Mouse (Mus musculus) midbrain, embryonic 11.5 days (tissue): ENCODE results near the gene Surf6. TPM values are rescaled to one million over a fixed set of nuclear protein-coding genes. Genes with fewer than 3 reads are reported as not detected.

Experiments used
- ATAC-seq: fragments of 200-750 bp; cut with Nextera tagmentation; 2 replicates; pipeline ENCODE4 v1.8.0; 2017; ENCODE audit warnings: moderate TSS enrichment, moderate library complexity; ENCODE audit not compliant: low FRiP score
- DNase-seq: peaks from one replicate; pipeline ENCODE4 v3.0.0; 2015; ENCODE audit warnings: low spot score; ENCODE audit errors: missing footprints
- H3K27ac ChIP-seq: fragments of 300-500 bp; sonication (generic); 2 replicates; pipeline ENCODE4 v1.5.1; 2014; ENCODE audit warnings: low read depth, low read length
- H3K27me3 ChIP-seq: fragments of 300-500 bp; sonication (generic); 2 replicates; pipeline ENCODE4 v1.6.1; 2014; ENCODE audit warnings: mild to moderate bottlenecking, low read length, moderate library complexity, mixed read lengths; ENCODE audit not compliant: control insufficient read depth, insufficient read depth
- H3K36me3 ChIP-seq: fragments of 300-500 bp; sonication (generic); 2 replicates; pipeline ENCODE4 v1.6.1; 2014; ENCODE audit warnings: mild to moderate bottlenecking, low read length, moderate library complexity, mixed read lengths; ENCODE audit not compliant: control insufficient read depth, insufficient read depth
- H3K4me1 ChIP-seq: fragments of 300-500 bp; sonication (generic); 2 replicates; pipeline ENCODE4 v1.6.1; 2014; ENCODE audit warnings: low read length; ENCODE audit not compliant: control insufficient read depth, insufficient read depth
- H3K4me2 ChIP-seq: fragments of 300-500 bp; sonication (generic); 2 replicates; pipeline ENCODE4 v1.6.1; 2014; ENCODE audit warnings: mild to moderate bottlenecking, moderate library complexity
- H3K4me3 ChIP-seq: fragments of 300-500 bp; sonication (generic); 2 replicates; pipeline ENCODE4 v1.5.1; 2014; ENCODE audit warnings: low read depth, low read length
- H3K9ac ChIP-seq: fragments of 300-500 bp; sonication (generic); 2 replicates; pipeline ENCODE4 v1.6.1; 2014; ENCODE audit warnings: low read length
- H3K9me3 ChIP-seq: fragments of 300-500 bp; sonication (generic); 2 replicates; pipeline ENCODE4 v1.6.1; 2016; ENCODE audit warnings: low read length; ENCODE audit not compliant: control insufficient read depth
- WGBS: fragments of 180-500 bp; shearing (Covaris S2); extraction: QIAGEN DNeasy Blood & Tissue Kit; methylation state at CpG from one replicate; pipeline ENCODE4 v1.1.7; 2014; 5-methylcytosine and 5-hydroxymethylcytosine counted together
- polyA plus RNA-seq: library from polyadenylated mRNA; unstranded; fragments of >200 nt; fragmentation: Nextera tagmentation; extraction: Ambion mirVana; gene quantifications from 2 replicates; pipeline ENCODE4 v1.2.1, GENCODE M21; 2014

The Surf6 gene
- polyA plus RNA-seq, 1 experiment from 2014 or later: 15.2 TPM

DNA sequence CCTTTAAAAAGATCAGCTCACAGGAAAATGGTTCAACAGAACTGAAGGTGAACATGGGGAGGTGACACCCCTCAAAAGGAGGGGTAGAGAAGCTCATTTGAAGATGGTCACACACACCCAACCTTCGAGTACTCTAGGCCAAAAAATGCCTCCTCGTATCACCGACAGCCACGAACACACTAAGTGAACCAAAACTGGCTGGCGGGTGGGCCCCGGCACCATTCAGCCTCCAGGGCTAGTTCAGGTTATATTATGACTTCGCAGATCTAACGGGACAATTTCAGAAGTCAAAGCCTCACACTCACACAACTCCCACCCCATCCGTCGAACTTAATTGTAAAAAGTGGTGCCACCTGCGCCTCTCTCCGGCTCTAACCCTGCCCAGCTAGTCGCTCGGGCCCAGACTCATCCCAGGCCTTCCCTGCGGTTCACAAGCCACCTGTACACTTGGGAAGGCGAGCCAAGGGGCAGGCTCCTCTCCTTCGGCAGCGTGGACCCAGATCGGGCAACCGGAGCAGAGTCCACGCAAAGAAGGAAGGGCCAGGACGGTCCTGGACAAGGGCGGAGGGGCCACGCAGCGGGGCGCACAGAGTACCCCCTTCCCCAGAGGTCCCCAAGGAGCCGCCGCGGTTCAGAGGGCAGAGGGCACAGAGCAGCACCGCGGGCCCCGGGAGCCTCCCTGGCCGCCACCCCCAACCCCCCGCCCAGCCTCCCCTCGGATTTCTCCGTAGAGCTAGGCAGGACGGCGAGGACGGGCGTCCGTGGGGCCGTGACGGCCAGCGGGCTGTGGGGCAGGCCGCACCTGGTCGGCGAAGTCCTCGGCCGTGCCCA is 30.0 kb upstream of the Surf6 start:
- no peaks in the 10 kb centered on the region for H3K9me3 ChIP-seq
- H3K27ac ChIP-seq: peak overlapping the region; percentile 68
- WGBS: 3% methylated on average over 38 of the region's 49 CpGs
- ATAC-seq (no peak), DNase-seq (peak; percentile 86)
- no peaks in the 10 kb centered on the region for H3K36me3 ChIP-seq
- no peaks in the 10 kb centered on the region for H3K27me3 ChIP-seq
- H3K4me2 ChIP-seq: peak overlapping the region; percentile 86
- peaks cover 8% of the 10 kb centered on the region for H3K4me1 ChIP-seq
- H3K4me3 ChIP-seq: peak overlapping the region; percentile 97
- peak overlapping the region; percentile 97 for H3K9ac ChIP-seq

DNA sequence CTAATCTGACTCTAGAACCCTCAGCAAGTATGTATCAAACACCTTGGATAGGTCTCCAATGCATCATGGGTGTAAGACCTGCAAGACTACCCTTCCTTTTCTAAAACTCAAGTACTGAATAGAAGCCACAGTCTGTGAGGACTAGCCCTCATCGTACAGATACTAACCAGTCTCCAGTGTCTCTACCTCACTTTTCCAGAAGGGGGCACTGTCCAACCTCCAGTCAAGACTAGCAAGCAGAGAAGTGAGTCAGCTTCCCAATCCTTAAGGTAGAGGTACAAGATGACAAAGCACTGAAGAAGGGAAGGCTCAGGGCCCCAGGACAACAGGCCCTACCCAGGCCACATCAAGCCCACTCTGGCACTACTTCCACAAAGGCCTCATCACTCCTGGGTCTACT is 27.7 kb upstream of the Surf6 start:
- no peak overlapping the region for H3K4me3 ChIP-seq
- peaks cover 8% of the 10 kb centered on the region for H3K4me1 ChIP-seq
- 56% methylated on average over 1 of the region's 1 CpGs for WGBS
- DNase-seq (peak; percentile 93), ATAC-seq (no peak)
- H3K27me3 ChIP-seq: no peaks in the 10 kb centered on the region
- H3K27ac ChIP-seq: no peak overlapping the region
- no peak overlapping the region for H3K9ac ChIP-seq
- H3K9me3 ChIP-seq: no peaks in the 10 kb centered on the region
- H3K4me2 ChIP-seq: no peak overlapping the region
- peaks cover 7% of the 10 kb centered on the region for H3K36me3 ChIP-seq

DNA sequence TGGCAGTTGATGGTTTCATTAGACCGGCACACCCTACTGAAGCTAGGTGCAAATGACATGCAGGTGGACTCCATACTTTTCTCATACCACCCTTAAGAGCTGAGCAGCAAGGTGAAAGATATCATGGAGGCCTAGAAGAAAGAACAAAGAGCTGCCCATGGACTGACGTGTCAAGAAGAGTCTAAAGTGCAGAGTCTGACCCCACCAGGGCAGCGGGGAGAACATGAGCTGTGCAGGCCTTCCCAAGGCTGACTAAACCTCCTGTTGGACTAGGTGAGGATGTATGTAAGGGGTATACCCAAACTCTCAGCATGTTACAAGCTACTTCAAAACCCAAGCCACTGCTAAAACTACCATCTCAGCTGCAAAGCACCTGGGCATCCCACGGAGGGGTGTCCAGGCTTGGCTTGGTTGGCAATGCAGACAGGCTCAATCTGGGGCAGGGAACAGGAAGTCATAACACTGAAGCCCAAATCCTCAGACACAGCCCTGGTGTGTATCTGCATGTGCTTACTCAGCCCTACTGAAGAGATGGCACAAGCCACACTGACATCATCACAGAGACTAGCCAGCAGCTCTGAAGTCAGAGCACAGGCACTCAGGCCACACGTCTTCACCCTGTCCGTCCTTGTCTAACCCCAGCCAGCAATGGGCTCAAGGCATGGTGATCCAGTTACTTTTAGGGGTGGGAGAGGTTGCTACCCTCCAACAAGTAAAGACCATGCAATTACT is 25.2 kb upstream of the Surf6 start:
- no peak overlapping the region for H3K4me3 ChIP-seq
- WGBS: 93% methylated on average over 6 of the region's 6 CpGs
- no peak overlapping the region for H3K27ac ChIP-seq
- H3K27me3 ChIP-seq: no peaks in the 10 kb centered on the region
- H3K9ac ChIP-seq: no peak overlapping the region; the same call in 1 of the 2 replicates
- peaks cover 28% of the 10 kb centered on the region for H3K36me3 ChIP-seq
- no peaks in the 10 kb centered on the region for H3K9me3 ChIP-seq
- peaks cover 8% of the 10 kb centered on the region for H3K4me1 ChIP-seq
- ATAC-seq (no peak), DNase-seq (no peak)
- H3K4me2 ChIP-seq: no peak overlapping the region

DNA sequence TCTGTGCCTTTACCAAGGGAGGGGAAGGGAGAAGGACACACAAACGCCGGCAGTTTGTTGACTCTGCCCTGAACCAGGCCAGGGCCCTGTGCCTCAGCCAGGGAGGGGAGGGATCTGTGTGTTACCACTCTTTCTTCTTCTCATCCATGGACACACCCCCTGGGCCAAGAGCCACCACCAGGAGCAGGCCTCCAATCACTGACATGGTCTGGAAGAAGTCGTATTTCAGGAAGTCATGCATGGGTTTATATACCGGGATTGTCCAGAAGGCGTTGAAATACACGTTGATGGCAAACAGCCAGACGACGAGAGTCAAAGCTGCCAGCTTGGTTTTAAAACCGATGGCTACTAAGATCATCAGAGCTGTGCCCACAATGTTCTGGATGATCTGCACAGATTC is 19.1 kb upstream of the Surf6 start:
- whole genome bisulfite sequencing: 91% methylated on average over 9 of the region's 9 CpGs
- Histone ChIP-seq H3K4me1 (peaks cover 8% of the 10 kb centered on the region), H3K9me3 (no peaks in the 10 kb centered on the region), H3K27me3 (no peaks in the 10 kb centered on the region), H3K4me2 (no peak overlapping the region), H3K36me3 (peaks cover 49% of the 10 kb centered on the region), H3K27ac (no peak overlapping the region), H3K4me3 (no peak overlapping the region), H3K9ac (no peak overlapping the region)
- no peak for DNase-seq
- no peak for ATAC-seq

DNA sequence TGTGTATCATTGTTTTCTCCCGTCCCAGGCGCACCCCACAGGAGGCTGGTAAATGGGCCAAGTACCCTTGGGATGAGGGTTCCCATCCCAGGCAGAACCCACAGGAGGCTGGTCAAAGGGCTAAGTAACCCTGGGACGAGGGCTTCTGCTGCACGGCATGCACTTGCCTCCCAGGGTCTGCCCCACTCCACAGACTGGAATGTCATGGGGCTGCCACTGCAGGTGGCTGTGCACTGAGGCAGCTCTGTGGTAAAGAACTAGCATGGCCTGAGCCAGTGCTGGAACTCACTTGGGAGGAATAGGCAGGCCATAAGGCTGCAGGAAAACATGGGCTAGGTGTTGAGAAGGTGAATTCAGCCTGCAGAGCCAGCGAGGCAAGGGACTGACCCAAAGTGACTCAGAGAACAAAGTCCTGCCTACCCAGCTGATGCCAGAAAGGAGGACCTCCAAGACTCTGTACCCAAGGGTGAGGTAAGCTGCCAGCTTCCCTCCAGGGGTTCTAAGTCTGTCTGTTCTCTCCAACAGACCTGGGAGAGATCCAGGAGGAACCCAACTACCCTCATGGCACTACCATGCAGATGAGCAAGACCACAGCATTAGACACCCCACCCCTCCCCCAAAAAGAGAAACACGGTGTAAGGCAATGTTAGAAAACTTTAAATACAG is 17.6 kb upstream of the Surf6 start:
- H3K27me3 ChIP-seq: no peaks in the 10 kb centered on the region
- H3K27ac ChIP-seq: no peak overlapping the region
- no peak overlapping the region for H3K4me3 ChIP-seq
- DNase-seq (no peak), ATAC-seq (no peak)
- no peak overlapping the region for H3K4me2 ChIP-seq
- H3K9me3 ChIP-seq: no peaks in the 10 kb centered on the region
- H3K4me1 ChIP-seq: peaks cover 16% of the 10 kb centered on the region
- no peak overlapping the region for H3K9ac ChIP-seq
- peaks cover 41% of the 10 kb centered on the region for H3K36me3 ChIP-seq
- WGBS: 83% methylated on average over 6 of the region's 6 CpGs

DNA sequence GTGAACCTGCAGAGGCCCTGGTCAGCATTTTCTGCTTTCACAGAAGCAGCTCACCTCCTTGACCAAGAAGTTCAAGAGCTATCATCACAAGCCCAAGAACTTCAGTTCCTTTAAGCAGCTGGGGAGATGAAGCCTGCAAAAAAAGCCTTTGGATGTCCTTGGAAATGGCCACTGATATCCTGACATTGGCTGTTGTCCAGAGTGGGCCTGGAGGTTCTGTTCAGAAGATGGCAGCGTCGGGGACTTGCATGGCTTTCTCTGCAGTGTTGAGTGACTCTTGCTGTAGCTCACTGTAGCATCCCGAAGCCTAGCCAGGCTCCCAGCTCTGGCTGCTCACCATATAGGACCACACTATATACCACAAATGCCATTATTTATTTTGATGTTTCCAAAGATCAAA is 17.0 kb upstream of the Surf6 start:
- no peaks in the 10 kb centered on the region for H3K27me3 ChIP-seq
- 92% methylated on average over 3 of the region's 3 CpGs for WGBS
- H3K4me1 ChIP-seq: peaks cover 18% of the 10 kb centered on the region
- H3K9ac ChIP-seq: no peak overlapping the region
- no peak overlapping the region for H3K4me2 ChIP-seq
- DNase-seq: no peak
- no peak overlapping the region for H3K4me3 ChIP-seq
- ATAC-seq: no peak
- H3K9me3 ChIP-seq: no peaks in the 10 kb centered on the region
- no peak overlapping the region for H3K27ac ChIP-seq
- peaks cover 35% of the 10 kb centered on the region for H3K36me3 ChIP-seq

DNA sequence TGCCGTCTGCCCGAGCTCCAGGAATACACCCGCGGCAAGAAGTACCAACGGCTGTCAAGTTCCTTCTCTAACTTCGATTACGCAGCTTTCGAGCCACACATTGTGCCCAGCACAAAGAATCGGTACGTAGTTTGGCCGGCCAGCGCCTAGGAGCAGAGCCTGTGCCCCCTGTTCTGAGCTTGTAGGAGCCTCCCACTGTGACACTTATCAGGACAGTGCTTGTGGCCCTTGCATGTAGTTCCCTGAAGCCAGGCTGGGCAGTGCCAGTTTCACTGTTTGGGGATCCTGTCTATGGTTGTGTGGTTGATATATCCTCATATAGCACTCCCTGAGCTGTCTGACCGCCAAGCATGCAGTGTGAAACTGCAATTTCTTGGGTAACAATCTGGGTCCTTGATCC is 14.1 kb upstream of the Surf6 start:
- DNase-seq (no peak), ATAC-seq (peak; percentile 23; the same call in 1 of the 2 replicates)
- Histone ChIP-seq H3K4me2 (peak overlapping the region; percentile 98), H3K36me3 (peaks cover 40% of the 10 kb centered on the region), H3K4me1 (peaks cover 27% of the 10 kb centered on the region), H3K27ac (no peak overlapping the region), H3K9ac (peak overlapping the region; percentile 79), H3K9me3 (no peaks in the 10 kb centered on the region), H3K27me3 (no peaks in the 10 kb centered on the region), H3K4me3 (peak overlapping the region; percentile 72)
- 2% methylated on average over 13 of the region's 13 CpGs for WGBS

DNA sequence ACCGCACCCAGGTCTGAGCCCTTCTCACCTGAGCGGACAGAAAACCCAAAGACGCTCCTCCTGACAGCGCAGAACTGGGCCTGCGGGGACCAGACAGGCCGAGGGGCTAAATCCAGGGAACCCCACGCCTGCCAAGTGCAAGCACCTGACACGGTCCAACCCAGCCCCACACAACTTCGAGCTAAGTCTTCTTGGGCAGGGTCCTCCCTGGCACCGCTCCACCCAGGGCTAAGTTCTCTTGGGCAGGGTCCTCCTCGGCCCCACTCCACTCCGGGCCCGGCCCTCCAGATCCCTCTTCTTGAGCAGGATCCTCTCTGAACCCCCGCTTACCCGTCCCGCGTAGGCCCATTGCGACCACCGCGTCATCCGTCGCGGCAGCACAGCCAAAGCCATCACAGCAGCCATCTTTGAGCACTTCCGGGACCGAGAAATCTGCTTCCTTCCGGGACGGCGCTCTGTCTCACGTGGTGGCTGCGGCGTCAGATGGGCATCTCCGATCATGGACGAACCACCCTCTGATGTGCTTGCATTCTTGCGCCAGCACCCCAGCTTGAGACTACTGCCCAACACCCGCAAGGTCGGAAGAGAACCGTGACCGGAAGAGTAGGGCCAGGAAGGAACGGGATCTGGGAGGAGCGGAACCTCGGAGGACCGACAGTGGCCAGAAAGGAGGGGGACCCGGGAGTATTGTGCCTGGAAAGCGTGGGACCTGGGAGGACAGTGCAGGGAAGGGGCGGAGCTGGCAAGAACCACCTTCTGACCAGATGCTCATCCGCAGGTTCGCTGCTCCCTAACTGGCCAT is 13.4 kb upstream of the Surf6 start, which contains the start of the genes Surf2 and Surf1:
Surf2 (plus strand) TSS at position 441 of the 802 bp plus-strand sequence.
Surf1 (minus strand) TSS at position 604 of the 802 bp plus-strand sequence.
- no peaks in the 10 kb centered on the region for H3K27me3 ChIP-seq
- peak; percentile 75 for ATAC-seq
- H3K9ac ChIP-seq: peak within 1 kb of the TSS; percentile 79
- H3K9me3 ChIP-seq: no peaks in the 10 kb centered on the region
- peak within 1 kb of the TSS; percentile 98 for H3K4me2 ChIP-seq
- 0 out of 2 replicates have a peak within 1 kb of the TSS, but pooled peaks have one; percentile 5 for H3K27ac ChIP-seq
- peak within 1 kb of the TSS; percentile 72 for H3K4me3 ChIP-seq
- peaks cover 36% of the 10 kb centered on the region for H3K36me3 ChIP-seq
- peak; percentile 95 for DNase-seq
- peaks cover 29% of the 10 kb centered on the region for H3K4me1 ChIP-seq
- 2% methylated on average over 47 of the region's 47 CpGs for WGBS
